Mouse (Mus musculus): ENCODE results near the gene Kcnj12. TPM values are rescaled to one million over a fixed set of nuclear protein-coding genes. Genes with fewer than 3 reads are reported as not detected.

The Kcnj12 gene
- polyA plus RNA-seq, 1 experiment from 2014 or later, result 0.59 TPM

- WGBS, result 84% methylated on average over 6 of the region's 6 CpGs
Observed at GRCm38 (mm10) chr11:61063503-61063902, 41.1 kb downstream of the Kcnj12 start.

DNA sequence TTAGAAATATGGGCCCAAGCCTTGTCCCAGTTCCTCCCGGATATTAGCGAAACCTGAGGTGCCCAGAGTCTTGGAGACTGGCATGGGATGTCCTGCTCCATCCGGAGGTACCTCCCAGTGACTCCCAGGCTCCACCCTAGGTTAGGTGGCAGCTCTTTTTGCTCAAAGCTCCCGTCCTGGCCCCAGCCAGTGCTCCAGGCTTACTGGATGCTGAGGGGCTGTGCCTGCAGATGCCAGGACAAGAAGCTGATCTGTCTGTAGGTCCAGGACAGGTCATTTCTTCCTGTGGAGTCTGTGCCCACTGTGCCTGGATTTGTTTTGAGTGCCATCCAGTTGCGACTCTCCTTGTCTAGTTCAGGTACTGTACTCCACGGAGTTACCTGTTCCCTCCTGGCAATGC is 43.3 kb downstream of the Kcnj12 start:
- no peak overlapping the region for H3K4me2 ChIP-seq (replicated peaks; ENCODE audit: low read depth)
- H3K27ac ChIP-seq (replicated peaks), result no peak overlapping the region
- H3K4me1 ChIP-seq (replicated peaks; ENCODE audit: control insufficient read depth, insufficient read depth), result no peaks in the 10 kb centered on the region
- H3K27me3 ChIP-seq (ENCODE audit: control insufficient read depth, insufficient read depth, low read length), result no peaks in the 10 kb centered on the region
- H3K4me3 ChIP-seq (ENCODE audit: low read depth, low read length), result no peak overlapping the region
- TF ChIP-seq EP300 (optimal IDR thresholded peaks at IDR 0.05), result no peak
- no peak for TF ChIP-seq CTCF (IDR thresholded peaks at IDR 0.05; ENCODE audit: low read depth)
- ATAC-seq (ENCODE audit: low FRiP score, low TSS enrichment) (no peak), DNase-seq (ENCODE audit: low spot score) (no peak)
- no peaks in the 10 kb centered on the region for H3K9me3 ChIP-seq (ENCODE audit: control insufficient read depth, low read length)
- H3K36me3 ChIP-seq (ENCODE audit: control insufficient read depth, insufficient read depth, low read length), result no peaks in the 10 kb centered on the region
- WGBS, result 83% methylated on average over 6 of the region's 6 CpGs
- no peak overlapping the region for H3K9ac ChIP-seq (ENCODE audit: low read length)

More at GRCm38 (mm10) chr11:61063503-61063902, 41.1 kb downstream of the Kcnj12 start:
- no peak overlapping the region for H3K4me2 ChIP-seq (replicated peaks; ENCODE audit: low read depth)
- H3K9ac ChIP-seq (ENCODE audit: low read length), result no peak overlapping the region
- H3K36me3 ChIP-seq (ENCODE audit: control insufficient read depth, insufficient read depth, low read length), result no peaks in the 10 kb centered on the region
- H3K9me3 ChIP-seq (ENCODE audit: control insufficient read depth, low read length), result no peaks in the 10 kb centered on the region
- ATAC-seq (ENCODE audit: low FRiP score, low TSS enrichment), result no peak
- no peak overlapping the region for H3K27ac ChIP-seq (replicated peaks)
- TF ChIP-seq EP300 (optimal IDR thresholded peaks at IDR 0.05) (no peak), CTCF (IDR thresholded peaks at IDR 0.05; ENCODE audit: low read depth) (no peak)
- H3K4me3 ChIP-seq (ENCODE audit: low read depth, low read length), result no peak overlapping the region
- DNase-seq (ENCODE audit: low spot score), result no peak
- no peaks in the 10 kb centered on the region for H3K27me3 ChIP-seq (ENCODE audit: control insufficient read depth, insufficient read depth, low read length)
- H3K4me1 ChIP-seq (replicated peaks; ENCODE audit: control insufficient read depth, insufficient read depth), result no peaks in the 10 kb centered on the region

GRCm38 (mm10) chr11:61067133-61067835 is 44.9 kb downstream of the Kcnj12 start:
- Histone ChIP-seq H3K27ac (replicated peaks) (no peak overlapping the region), H3K9ac (ENCODE audit: low read length) (no peak overlapping the region), H3K27me3 (ENCODE audit: control insufficient read depth, insufficient read depth, low read length) (no peaks in the 10 kb centered on the region), H3K4me2 (replicated peaks; ENCODE audit: low read depth) (no peak overlapping the region), H3K4me1 (replicated peaks; ENCODE audit: control insufficient read depth, insufficient read depth) (no peaks in the 10 kb centered on the region), H3K36me3 (ENCODE audit: control insufficient read depth, insufficient read depth, low read length) (no peaks in the 10 kb centered on the region), H3K4me3 (ENCODE audit: low read depth, low read length) (no peak overlapping the region), H3K9me3 (ENCODE audit: control insufficient read depth, low read length) (no peaks in the 10 kb centered on the region)
- 80% methylated on average over 9 of the region's 9 CpGs for WGBS
- ATAC-seq (ENCODE audit: low FRiP score, low TSS enrichment) (no peak), DNase-seq (ENCODE audit: low spot score) (no peak)
- TF ChIP-seq EP300 (optimal IDR thresholded peaks at IDR 0.05), result no peak
- TF ChIP-seq CTCF (IDR thresholded peaks at IDR 0.05; ENCODE audit: low read depth), result no peak

GRCm38 (mm10) chr11:61068866-61069265 is 46.5 kb downstream of the Kcnj12 start:
- H3K9ac ChIP-seq (ENCODE audit: low read length), result no peak overlapping the region
- H3K27ac ChIP-seq (replicated peaks), result no peak overlapping the region
- H3K36me3 ChIP-seq (ENCODE audit: control insufficient read depth, insufficient read depth, low read length), result no peaks in the 10 kb centered on the region
- no peaks in the 10 kb centered on the region for H3K27me3 ChIP-seq (ENCODE audit: control insufficient read depth, insufficient read depth, low read length)
- no peak for ATAC-seq (ENCODE audit: low FRiP score, low TSS enrichment)
- H3K4me2 ChIP-seq (replicated peaks; ENCODE audit: low read depth), result no peak overlapping the region
- TF ChIP-seq EP300 (optimal IDR thresholded peaks at IDR 0.05), result no peak
- no peak for TF ChIP-seq CTCF (IDR thresholded peaks at IDR 0.05; ENCODE audit: low read depth)
- WGBS, result 79% methylated on average over 10 of the region's 10 CpGs
- no peak overlapping the region for H3K4me3 ChIP-seq (ENCODE audit: low read depth, low read length)
- H3K4me1 ChIP-seq (replicated peaks; ENCODE audit: control insufficient read depth, insufficient read depth), result no peaks in the 10 kb centered on the region
- H3K9me3 ChIP-seq (ENCODE audit: control insufficient read depth, low read length), result no peaks in the 10 kb centered on the region
- no peak for DNase-seq (ENCODE audit: low spot score)

DNA sequence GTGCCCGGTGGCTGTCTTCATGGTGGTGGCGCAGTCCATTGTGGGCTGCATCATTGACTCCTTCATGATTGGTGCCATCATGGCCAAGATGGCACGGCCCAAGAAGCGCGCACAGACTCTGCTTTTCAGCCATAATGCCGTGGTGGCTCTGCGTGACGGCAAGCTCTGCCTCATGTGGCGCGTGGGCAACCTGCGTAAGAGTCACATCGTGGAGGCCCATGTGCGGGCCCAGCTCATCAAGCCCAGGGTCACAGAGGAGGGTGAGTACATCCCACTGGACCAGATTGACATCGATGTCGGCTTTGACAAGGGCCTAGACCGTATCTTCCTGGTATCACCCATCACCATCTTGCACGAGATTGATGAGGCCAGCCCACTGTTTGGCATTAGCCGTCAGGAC is 47.3 kb downstream of the Kcnj12 start:
- TF ChIP-seq EP300 (optimal IDR thresholded peaks at IDR 0.05) (no peak), CTCF (IDR thresholded peaks at IDR 0.05; ENCODE audit: low read depth) (no peak)
- no peaks in the 10 kb centered on the region for H3K27me3 ChIP-seq (ENCODE audit: control insufficient read depth, insufficient read depth, low read length)
- H3K4me2 ChIP-seq (replicated peaks; ENCODE audit: low read depth), result no peak overlapping the region
- WGBS, result 93% methylated on average over 18 of the region's 18 CpGs
- no peaks in the 10 kb centered on the region for H3K9me3 ChIP-seq (ENCODE audit: control insufficient read depth, low read length)
- H3K4me3 ChIP-seq (ENCODE audit: low read depth, low read length), result no peak overlapping the region
- no peak for ATAC-seq (ENCODE audit: low FRiP score, low TSS enrichment)
- H3K27ac ChIP-seq (replicated peaks), result no peak overlapping the region
- H3K36me3 ChIP-seq (ENCODE audit: control insufficient read depth, insufficient read depth, low read length), result no peaks in the 10 kb centered on the region
- H3K9ac ChIP-seq (ENCODE audit: low read length), result no peak overlapping the region
- no peak for DNase-seq (ENCODE audit: low spot score)
- no peaks in the 10 kb centered on the region for H3K4me1 ChIP-seq (replicated peaks; ENCODE audit: control insufficient read depth, insufficient read depth)

- no peak overlapping the region for H3K4me3 ChIP-seq (ENCODE audit: low read depth, low read length)
- H3K27ac ChIP-seq (replicated peaks), result no peak overlapping the region
- no peak overlapping the region for H3K4me2 ChIP-seq (replicated peaks; ENCODE audit: low read depth)
- no peak for ATAC-seq (ENCODE audit: low FRiP score, low TSS enrichment)
- no peaks in the 10 kb centered on the region for H3K9me3 ChIP-seq (ENCODE audit: control insufficient read depth, low read length)
- 62% methylated on average over 5 of the region's 5 CpGs for WGBS
- H3K36me3 ChIP-seq (ENCODE audit: control insufficient read depth, insufficient read depth, low read length), result no peaks in the 10 kb centered on the region
- no peaks in the 10 kb centered on the region for H3K27me3 ChIP-seq (ENCODE audit: control insufficient read depth, insufficient read depth, low read length)
- no peaks in the 10 kb centered on the region for H3K4me1 ChIP-seq (replicated peaks; ENCODE audit: control insufficient read depth, insufficient read depth)
- H3K9ac ChIP-seq (ENCODE audit: low read length), result no peak overlapping the region
- no peak for TF ChIP-seq EP300 (optimal IDR thresholded peaks at IDR 0.05)
- TF ChIP-seq CTCF (IDR thresholded peaks at IDR 0.05; ENCODE audit: low read depth), result no peak
- no peak for DNase-seq (ENCODE audit: low spot score)
Observed at GRCm38 (mm10) chr11:61074646-61075317, 52.4 kb downstream of the Kcnj12 start.

Data from stomach, postnatal 0 days (tissue).